Mouse (Mus musculus) mouse trophoblast stem cell (cell line): Measurements from ENCODE around the gene Tnnt1.

Source experiments
- in situ Hi-C, 2 experiments: fragments of 300-500 bp; cut with MseI, MboI; formaldehyde crosslinking; loops; 2 replicates in 1 of 2; 3 replicates in 1 of 2; pipeline ENCODE4 v1.15.1; 2025

Gene Tnnt1

GRCm38 (mm10) chr7:4521231-4522003 lies 5.2 kb upstream of the Tnnt1 start:
- in situ Hi-C loops: no loop called here

GRCm38 (mm10) chr7:4518487-4518886 lies 2.3 kb upstream of the Tnnt1 start:
- in situ Hi-C loops: no loop called here

GRCm38 (mm10) chr7:4515853-4516252 lies 329 bp downstream of the Tnnt1 start:
- in situ Hi-C loops: no loop called here

DNA sequence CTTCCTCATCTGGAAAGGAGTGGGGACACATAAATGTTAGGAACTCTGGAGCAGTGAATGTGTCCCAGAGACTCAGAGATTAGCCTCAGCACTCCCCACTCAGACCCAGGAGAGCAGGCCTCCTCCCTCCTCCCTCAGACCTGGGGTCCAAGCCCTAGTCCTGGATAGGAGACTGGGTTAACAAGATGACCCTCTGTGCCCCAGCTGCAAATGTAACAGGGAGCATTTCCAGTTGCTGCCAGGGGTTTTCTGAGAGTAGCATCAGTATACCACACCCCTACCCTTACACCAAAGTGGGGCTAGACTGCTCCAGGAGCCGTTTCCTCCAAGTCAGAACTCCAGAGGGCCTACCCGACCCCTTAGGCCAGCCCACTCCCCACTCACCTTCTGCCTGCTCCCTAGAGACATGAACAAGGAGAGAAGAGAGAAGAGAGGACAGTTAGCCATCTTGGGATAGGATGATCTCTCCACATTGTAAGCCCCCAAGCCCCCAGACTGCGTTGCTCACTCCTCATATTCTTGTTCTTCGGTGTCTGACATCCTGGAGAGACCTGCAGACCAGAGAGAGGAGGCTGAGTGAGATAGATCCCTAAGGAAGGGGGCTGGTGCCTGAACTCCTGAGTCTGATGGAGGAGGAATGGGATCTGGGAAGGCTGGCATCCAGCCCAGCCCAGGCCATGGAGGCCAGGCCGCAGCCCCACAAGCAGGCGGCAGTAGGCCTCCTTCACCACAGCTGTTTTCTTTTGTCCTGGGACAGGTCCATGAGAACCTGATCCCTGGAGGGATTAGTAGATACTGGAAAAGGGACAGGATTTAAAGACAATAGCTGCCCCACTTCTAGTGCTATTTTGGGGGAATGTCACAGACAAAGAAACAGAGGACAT lies 2.1 kb downstream of the Tnnt1 start:
- in situ Hi-C loops: no loop called here

- in situ Hi-C loops: no loop called here
Measured at GRCm38 (mm10) chr7:4513236-4513635, 2.9 kb downstream of the Tnnt1 start.

GRCm38 (mm10) chr7:4511489-4512224 lies 4.5 kb downstream of the Tnnt1 start:
- in situ Hi-C loops: no loop called here

GRCm38 (mm10) chr7:4509863-4510608 lies 6.1 kb downstream of the Tnnt1 start:
- in situ Hi-C loops: no loop called here

GRCm38 (mm10) chr7:4508739-4509116 lies 7.5 kb downstream of the Tnnt1 start:
- in situ Hi-C loops: no loop called here

GRCm38 (mm10) chr7:4508062-4508738 lies 8.0 kb downstream of the Tnnt1 start:
- in situ Hi-C loops: no loop called here

- in situ Hi-C loops: no loop called here
Measured at GRCm38 (mm10) chr7:4507220-4507619, 9.0 kb downstream of the Tnnt1 start.

DNA sequence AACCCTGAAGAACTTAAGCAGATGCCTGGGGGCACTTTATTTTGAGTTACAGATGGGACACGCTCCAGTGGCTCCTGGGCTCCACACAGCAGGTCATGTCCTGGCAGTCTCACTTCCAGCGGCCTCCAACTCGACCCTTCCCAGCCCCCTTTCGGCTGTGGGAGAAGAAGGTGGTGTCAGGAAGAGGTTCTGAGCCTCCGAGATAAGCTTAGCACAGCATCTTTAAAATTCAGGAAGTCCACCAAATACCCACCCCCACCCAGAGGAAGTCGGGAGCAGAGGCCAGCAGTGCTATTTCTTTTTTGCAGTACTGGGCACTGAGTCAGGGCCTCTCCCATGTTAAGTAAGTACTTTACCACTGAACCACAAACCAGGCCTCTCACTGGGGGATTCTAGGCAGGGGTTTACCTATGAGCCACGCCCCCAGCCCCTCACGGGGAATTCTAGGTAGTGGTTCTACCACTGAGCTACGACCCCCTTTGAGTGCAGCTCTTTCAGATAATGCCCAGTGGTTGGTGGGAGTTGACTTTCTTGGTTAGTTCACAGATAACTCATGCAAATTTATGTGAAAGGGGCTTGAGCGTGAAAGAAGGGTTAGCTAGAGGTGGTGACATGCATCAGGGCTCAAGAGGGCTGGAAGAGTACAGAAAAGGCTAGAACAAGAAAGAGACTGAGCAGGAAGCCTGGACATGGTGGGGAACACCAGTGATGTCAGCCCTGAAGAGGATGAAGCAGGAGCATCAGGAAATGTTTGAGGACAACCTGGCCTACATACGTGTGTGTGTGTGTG lies 11.3 kb downstream of the Tnnt1 start:
- in situ Hi-C loops: no loop called here

DNA sequence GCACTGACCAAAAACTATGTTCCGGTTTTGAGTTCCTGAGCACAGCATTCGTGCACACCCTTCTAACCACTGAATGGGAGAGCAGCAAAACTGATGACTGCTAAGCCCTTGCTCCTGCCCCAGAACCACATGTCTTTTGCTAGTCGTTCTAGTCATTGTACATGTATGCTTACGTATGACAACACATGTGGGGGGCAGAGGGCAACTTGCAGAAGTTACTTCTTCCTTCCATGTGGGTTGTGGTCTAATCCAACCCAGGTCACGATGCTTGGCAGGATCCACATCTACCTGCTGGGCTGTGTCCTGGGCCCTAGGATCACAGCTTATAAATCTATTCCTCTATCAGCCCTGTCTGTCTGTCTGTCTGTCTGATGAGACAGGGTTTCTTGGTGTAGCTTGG lies 12.3 kb downstream of the Tnnt1 start:
- in situ Hi-C loops: no loop called here

GRCm38 (mm10) chr7:4503100-4503499 lies 13.1 kb downstream of the Tnnt1 start:
- in situ Hi-C loops: no loop called here

GRCm38 (mm10) chr7:4502421-4503090 lies 13.6 kb downstream of the Tnnt1 start:
- in situ Hi-C loops: no loop called here

DNA sequence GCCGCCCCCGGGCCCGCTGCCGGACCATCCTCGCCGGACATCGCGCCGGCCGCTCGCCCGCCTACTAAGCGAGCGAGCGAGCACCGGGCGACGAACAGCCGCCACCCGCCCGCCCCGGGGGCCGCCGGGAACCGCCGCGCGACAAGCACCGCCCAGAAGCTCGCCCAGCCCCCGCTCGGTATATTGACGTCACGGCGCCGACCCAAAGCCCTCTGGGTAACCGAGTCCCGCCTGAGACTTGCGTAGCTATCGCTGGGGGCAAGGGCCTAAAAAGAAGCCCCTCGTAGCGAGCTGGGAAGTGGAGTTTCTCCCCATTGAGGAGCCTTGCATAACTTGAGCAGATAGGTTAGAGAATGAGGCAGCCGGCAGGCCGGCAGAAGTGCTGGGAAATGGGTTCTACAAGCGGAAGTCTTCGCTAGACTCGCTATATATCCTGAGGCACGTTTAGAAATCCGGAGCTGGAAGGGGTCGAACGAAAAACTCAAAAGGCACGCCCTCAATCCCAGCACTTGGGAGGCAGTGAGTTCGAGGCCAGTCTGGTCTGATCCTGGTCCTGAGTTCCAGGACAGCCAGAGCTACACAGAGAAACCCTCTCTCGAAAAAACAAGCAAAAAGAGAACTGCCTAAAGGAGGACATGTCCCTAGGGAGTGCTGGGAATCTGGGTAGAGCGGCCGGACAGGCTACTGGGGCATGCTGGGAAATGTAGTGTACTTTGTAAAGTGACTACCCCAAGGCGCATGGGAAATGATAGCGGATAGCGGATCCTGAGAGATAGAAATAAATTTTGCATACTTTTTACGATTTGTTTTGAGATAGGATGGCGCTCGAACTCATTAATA lies 14.4 kb downstream of the Tnnt1 start, which contains the start of gene Ppp1r12c:
Gene Ppp1r12c (minus strand): TSS at position 123 of the 840 bp plus-strand sequence.
- in situ Hi-C loops: no loop called here

- in situ Hi-C loops: no loop called here
Measured at GRCm38 (mm10) chr7:4500892-4501471, 15.2 kb downstream of the Tnnt1 start.

DNA sequence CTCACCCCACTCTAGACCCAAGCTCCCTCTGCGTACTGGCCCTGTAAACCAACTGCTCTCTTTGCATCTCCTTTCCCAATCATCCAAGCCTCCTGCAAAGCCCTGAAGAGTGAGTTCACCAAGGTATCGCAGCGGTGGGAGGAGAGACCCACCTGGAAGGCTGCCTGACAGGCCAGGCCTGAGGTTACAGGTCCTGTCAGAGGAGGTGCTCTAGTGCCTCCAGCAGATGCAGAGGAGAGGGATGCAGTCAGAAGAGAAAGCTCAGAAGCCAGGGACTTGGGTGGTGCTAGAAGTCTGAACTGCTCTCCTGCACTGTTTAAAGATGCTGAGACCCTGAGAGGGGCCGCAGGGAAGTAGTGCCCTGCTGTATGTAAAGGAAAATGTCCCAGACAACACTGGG lies 17.1 kb downstream of the Tnnt1 start:
- in situ Hi-C loops: loop anchor here in 1 of 2 experiments (25.0 kb wide), 1 partner anchor 787 kb away; the partner anchor contains the start of genes Pirb and Rps9

DNA sequence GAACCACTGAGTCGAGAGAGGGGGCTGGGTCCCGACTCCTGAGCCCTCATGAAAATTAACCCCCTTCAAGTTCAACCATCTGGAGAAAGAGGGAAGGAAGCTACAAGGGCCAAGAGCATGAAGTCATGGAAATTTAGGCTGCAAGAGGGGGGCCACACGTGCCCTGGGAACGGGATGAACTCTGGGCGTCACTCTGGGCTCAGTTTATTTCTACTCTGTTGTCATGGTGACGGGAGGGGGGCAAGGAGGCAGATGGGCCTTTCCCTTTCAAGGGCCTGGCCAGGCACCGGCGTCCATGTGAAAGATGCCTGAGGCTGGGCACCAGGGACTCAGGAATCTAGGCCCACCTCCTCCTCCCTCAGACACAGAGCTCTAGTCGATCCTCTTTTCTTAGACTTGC lies 17.9 kb downstream of the Tnnt1 start:
- in situ Hi-C loops: loop anchor here in 1 of 2 experiments (25.0 kb wide), 1 partner anchor 786 kb away; the partner anchor contains the start of genes Pirb and Rps9
